Mouse (Mus musculus) adipocyte (in vitro differentiated cells): ENCODE data around the gene Zdhhc11.

ENCODE experiments used
- DNase-seq: peaks from one replicate; pipeline ENCODE4 v3.0.0-alpha.2; 2016; ENCODE audit warnings: low spot score

The Zdhhc11 gene

GRCm38 (mm10) chr13:73963551-73963950, at the start of gene Zdhhc11:
Gene Zdhhc11, plus strand, starts transcription at chr13:73963851.
- DNase-seq = no peak

- no peak for DNase-seq
These were observed 31.4 kb upstream of the Zdhhc11 start for GRCm38 (mm10) chr13:73932201-73932600.

GRCm38 (mm10) chr13:73936938-73937320, 26.7 kb upstream of the Zdhhc11 start:
- no peak for DNase-seq

GRCm38 (mm10) chr13:73937321-73938176, 26.1 kb upstream of the Zdhhc11 start, which contains the start of the genes Trip13 and Brd9:
Gene Trip13, minus strand, starts transcription at chr13:73937784.
Gene Brd9, plus strand, starts transcription at chr13:73937811.
- DNase-seq = peak; percentile 87

- DNase-seq = no peak
These were observed 25.5 kb upstream of the Zdhhc11 start for GRCm38 (mm10) chr13:73938177-73938560.

GRCm38 (mm10) chr13:73939101-73939500, 24.6 kb upstream of the Zdhhc11 start:
- no peak for DNase-seq

GRCm38 (mm10) chr13:73944606-73945005, 19.0 kb upstream of the Zdhhc11 start:
- no peak for DNase-seq

GRCm38 (mm10) chr13:73953551-73954130, 10.0 kb upstream of the Zdhhc11 start:
- DNase-seq = no peak

GRCm38 (mm10) chr13:73954666-73955065, 9.0 kb upstream of the Zdhhc11 start:
- DNase-seq = no peak

- DNase-seq = no peak
These were observed 8.1 kb upstream of the Zdhhc11 start for GRCm38 (mm10) chr13:73955531-73955930.

- DNase-seq = no peak
These were observed 3.5 kb upstream of the Zdhhc11 start for GRCm38 (mm10) chr13:73960117-73960652.

GRCm38 (mm10) chr13:73961177-73961576, 2.5 kb upstream of the Zdhhc11 start:
- peak; percentile 26 for DNase-seq

GRCm38 (mm10) chr13:73970545-73971448, 7.1 kb downstream of the Zdhhc11 start:
- DNase-seq = peak; percentile 91

- no peak for DNase-seq
These were observed 10.9 kb downstream of the Zdhhc11 start for GRCm38 (mm10) chr13:73974523-73974922.

- DNase-seq = no peak
These were observed 13.3 kb downstream of the Zdhhc11 start for GRCm38 (mm10) chr13:73976935-73977334.

- DNase-seq = no peak
These were observed 26.7 kb downstream of the Zdhhc11 start for GRCm38 (mm10) chr13:73990325-73990724.

GRCm38 (mm10) chr13:73990761-73991160, 27.1 kb downstream of the Zdhhc11 start:
- DNase-seq = no peak

- DNase-seq = no peak
These were observed 27.6 kb downstream of the Zdhhc11 start for GRCm38 (mm10) chr13:73991267-73991666.

GRCm38 (mm10) chr13:73996456-73996855, 32.8 kb downstream of the Zdhhc11 start:
- no peak for DNase-seq

- DNase-seq = no peak
These were observed 36.9 kb downstream of the Zdhhc11 start for GRCm38 (mm10) chr13:74000519-74000918.

GRCm38 (mm10) chr13:74000961-74001360, 37.3 kb downstream of the Zdhhc11 start:
- no peak for DNase-seq

- DNase-seq = no peak
These were observed 37.8 kb downstream of the Zdhhc11 start for GRCm38 (mm10) chr13:74001492-74001891.
